Mouse (Mus musculus): ENCODE measurements around the gene Tbxas1.

The Tbxas1 gene

GRCm38 (mm10) chr6:38923870-38924817 is 48.9 kb downstream of the Tbxas1 start:
- no peak for DNase-seq

- DNase-seq, result peak; percentile 52
Observed at GRCm38 (mm10) chr6:38925719-38926118, 50.5 kb downstream of the Tbxas1 start.

DNA sequence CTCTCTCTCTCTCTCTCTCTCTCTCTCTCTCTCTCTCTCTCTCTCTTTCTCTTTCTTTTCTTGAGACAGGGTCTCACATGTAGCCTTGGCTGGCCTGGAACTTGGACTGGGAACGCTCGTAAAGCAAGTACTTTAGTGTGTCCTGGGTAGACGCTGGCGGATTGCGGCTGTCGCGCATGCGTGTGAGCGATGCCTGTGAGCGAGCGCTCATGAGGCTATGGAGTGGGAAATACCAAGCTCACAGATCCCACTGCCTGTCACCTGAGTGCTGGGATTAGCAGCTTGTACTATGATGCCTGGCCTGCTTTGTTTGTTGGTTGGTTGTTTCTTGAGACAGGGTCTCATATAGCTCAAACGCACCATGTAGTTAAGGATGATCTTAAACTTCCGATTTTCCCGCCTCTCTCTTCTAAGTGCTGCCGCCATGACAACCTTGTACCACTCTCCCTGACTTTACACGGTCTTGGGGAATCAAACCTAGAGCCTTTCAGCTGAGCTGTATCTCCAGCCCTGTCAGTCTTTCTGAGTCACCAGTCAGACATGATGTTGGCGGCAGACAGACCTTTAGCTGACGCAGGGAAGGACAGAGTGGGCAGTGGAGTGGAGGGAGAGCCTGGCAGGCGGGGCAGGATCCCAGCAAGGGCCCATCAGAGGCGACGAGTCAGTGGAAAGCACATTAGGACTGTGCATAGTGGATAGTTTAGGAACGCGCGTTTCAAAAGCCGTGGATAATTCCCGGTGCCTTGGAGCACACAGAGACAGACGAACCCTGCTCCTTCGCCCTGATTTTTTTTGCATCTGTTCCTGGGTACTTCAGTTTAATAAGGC is 51.1 kb downstream of the Tbxas1 start:
- DNase-seq, result peak; percentile 23

- no peak for DNase-seq
Observed at GRCm38 (mm10) chr6:38926963-38927361, 51.8 kb downstream of the Tbxas1 start.

DNA sequence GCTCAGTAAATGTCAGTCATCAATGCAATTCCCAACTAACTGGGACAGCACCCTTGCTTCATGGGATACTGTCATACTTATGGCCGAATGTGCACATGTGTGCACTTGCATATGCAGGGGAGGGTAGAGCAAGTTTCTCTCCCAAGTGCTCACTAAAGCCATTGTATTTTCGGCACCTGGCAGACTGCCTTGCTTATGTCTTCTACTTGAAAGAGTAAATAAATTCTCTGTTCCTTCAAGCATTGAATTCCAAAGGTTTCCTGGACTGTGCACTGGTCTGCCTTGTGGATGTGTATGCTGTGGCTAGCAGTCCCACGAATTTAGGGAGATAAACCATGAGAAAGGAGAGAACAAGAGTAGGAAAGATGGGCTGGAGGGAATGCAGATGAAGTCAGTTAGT is 53.3 kb downstream of the Tbxas1 start:
- DNase-seq, result no peak

DNA sequence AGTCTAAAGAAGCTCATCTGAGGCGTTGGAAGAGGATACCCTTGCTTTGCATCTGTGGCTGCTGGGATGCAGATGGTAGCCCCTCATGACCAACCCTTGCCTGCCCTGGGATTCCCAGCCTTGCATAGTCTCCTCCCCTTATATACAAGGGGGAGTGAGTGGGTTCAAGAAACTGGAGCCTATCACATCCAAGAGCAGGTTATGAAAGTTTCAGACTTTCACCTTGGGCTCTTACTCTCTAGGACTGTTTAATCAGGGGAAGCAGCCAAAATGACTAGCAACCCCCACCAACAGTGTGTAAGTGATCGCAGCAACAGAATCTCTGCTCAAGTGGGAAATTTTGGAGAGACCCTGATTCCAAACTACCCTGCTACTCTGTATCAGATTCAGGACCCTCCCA is 60.8 kb downstream of the Tbxas1 start:
- DNase-seq, result no peak

DNA sequence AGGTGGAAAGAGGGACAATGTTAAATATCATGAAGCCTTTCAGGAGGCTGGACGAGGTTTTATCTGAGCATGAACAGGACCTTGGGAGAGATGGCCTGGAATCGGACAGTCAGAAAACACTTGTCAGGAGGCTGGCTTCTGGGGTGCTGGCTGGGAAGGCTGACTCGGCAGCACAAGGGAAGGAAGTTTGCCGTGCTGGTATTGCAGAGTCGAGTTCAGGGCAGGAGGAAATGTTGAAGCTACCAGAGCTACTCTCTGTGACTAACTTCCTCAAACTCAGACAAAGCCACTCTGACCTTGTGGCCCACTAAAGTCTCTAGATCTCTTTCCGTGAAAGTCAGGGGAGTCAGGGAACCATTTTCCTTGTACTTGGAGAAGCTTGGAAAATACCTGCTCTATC is 63.2 kb downstream of the Tbxas1 start:
- DNase-seq, result no peak

DNA sequence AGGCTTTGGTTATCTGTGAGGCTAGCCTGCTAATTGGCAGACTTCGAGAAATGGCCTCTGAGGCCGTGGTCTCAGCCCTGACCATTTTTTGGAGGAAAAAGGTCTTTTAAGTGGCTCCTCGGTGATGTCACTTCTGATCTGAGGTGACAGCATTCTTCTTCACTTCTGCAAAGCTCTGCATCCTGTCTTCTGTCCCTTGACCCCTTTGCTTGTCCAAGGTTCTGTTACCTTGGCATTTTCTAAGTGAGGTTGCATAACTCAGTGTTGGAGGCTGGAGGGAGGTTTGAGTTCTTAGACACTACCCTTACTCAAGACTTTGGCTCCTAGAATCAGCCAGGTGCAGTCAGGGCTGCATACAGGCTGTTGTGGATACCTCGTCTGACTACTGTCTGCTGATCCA is 63.9 kb downstream of the Tbxas1 start:
- DNase-seq, result no peak

GRCm38 (mm10) chr6:38941016-38941415 is 65.8 kb downstream of the Tbxas1 start:
- no peak for DNase-seq

DNA sequence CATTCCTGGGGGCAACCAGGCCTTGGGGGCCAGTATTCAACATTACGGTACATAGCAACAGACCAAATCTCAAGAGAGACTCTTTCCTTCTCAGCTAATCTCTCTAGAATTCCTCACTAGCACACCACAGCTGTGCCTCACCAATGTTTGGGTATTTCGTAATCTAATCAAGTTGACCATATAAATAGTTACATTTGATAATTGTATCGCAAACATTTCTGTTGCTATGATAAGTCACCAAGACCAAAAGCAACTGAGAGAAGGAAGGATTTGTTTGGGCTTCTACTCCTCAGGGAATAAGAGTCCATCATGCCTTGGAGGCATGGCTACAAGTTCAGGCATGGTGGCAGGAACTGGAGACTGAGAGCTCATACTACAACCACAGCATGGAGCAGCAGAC is 67.6 kb downstream of the Tbxas1 start:
- DNase-seq, result no peak

DNA sequence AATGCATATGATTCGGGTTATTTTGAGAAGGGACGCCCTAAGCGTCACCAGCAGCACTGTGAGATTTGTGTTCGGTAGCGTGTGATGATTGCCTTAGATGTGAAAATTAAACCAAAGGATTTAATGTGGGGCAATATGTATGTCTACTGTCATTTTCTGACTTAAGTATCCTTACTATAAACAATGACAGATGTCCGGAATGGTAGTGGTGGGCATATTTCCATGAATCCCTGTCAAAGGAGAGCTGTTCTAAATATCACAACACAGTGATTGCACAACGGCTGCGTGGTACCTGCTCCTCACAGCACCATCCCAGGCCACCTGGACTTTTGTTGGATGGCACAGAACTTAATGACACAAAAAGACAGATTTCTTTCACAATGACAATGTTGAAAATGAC is 69.2 kb downstream of the Tbxas1 start:
- DNase-seq, result no peak

- DNase-seq, result no peak
Observed at GRCm38 (mm10) chr6:38944826-38945225, 69.6 kb downstream of the Tbxas1 start.

DNA sequence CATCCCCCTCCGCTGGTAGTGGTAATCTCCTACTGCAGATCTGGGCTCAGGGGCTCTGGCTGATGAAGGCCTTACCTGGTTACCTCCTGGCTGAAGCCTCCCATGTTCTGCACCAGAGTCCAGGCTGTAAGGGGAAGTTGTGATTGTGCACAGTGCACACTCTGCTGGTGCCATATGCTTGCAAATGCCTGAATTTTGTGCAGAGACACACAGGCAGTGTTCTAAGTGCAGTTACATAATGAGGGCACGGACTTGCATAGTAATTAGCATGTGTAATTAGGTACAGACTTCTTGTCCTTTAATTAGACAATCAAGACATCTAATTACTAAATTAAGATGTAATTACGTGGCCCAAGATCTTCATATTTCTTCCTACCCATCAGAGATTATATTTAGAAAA is 70.5 kb downstream of the Tbxas1 start:
- no peak for DNase-seq

GRCm38 (mm10) chr6:38947282-38947681 is 72.1 kb downstream of the Tbxas1 start:
- no peak for DNase-seq

DNA sequence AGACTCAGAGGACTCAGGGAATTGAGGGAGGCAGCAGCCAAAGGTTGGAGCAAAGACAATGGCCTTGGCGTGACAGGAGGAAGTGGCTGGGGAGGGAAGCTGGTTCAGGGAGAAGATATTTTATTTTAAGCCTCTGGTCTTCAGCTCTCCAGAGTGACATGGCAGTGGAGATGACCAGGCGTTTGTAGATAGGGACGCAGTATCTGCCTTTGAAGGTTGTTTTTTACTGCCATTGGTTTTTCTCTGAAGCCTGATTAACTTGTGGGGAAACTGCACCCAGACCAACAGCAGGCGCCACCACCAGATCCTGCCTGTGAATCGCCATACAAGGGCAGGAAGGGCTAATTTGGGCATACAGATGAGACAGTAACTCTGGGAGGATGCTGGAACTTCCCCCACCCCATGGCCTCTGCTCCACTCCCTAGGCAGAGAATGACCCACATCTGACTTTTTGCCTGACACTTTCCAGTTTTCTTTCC is 74.5 kb downstream of the Tbxas1 start:
- no peak for DNase-seq

GRCm38 (mm10) chr6:38950341-38950740 is 75.1 kb downstream of the Tbxas1 start:
- DNase-seq, result no peak

- no peak for DNase-seq
Observed at GRCm38 (mm10) chr6:38950838-38951237, 75.6 kb downstream of the Tbxas1 start.

DNA sequence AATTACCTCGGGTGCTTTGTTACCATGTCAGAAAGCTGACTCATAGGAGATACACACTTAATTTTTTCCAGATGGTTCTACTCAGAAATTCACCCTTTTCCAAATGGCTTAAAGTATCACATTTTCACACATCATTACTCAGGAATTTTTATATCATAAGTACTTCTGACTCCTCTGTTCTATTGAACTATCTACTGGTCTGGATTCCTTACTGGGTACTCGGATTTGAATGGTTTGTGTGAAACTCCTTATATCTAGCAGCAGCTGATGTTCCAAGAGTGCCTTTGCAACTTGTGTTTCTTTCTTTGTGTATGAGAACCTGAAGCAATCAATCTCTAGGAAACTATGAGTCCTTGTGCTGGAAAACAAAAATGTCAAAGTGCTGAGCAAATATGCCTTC is 81.4 kb downstream of the Tbxas1 start:
- no peak for DNase-seq

GRCm38 (mm10) chr6:38957246-38957645 is 82.0 kb downstream of the Tbxas1 start:
- DNase-seq, result no peak

GRCm38 (mm10) chr6:38959502-38959901 is 84.3 kb downstream of the Tbxas1 start:
- no peak for DNase-seq

DNA sequence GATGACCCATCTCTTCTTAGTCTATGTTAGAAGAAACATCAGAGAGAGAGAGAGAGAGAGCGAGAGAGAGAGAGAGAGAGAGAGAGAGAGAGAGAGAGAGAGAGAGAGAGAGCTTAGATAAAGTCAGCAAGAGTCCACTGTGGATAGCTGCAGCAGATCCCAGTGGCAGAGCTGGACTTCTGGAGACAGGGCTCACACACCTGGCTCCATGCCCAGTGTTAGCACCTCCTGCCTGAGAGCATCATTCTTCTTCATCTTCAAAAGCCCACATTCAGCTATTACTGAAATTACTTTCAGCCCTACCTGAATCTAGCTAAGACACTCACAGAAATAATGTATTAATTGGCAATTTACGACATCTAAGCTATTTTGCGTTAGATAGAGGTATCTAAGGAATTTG is 85.2 kb downstream of the Tbxas1 start:
- DNase-seq, result no peak

GRCm38 (mm10) chr6:38960791-38961426 is 85.7 kb downstream of the Tbxas1 start:
- no peak for DNase-seq

DNA sequence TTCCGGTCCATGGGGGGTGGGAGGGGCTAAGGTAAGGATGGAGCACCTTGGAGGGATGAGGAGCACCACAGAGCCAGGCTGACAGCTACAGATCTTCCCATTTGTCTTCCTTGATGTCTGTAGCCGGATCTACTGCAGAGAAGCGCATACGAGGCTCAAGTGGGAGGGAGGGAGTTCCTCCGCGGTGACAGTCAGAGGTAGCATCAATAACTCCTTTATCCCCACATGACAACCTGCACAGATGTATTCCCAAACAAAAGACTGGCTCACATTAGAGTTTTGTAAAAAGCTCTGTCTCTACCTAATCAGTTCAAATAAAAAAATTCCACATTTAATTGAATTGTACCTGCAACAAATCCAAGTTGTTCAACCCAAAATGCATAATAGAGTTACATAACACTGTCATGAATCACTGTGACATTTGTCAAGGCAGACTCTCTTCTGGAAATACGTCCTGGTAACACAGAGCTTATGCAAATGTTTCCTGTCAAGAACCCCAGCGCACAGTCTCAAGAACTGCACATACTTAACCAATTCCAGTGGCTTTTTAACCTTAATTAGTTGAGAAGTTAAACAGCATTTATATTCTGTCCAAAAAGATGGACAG is 86.3 kb downstream of the Tbxas1 start:
- DNase-seq, result no peak
